Mouse (Mus musculus) forebrain, embryonic 13.5 days (tissue): ENCODE data around the gene Gm14399. TPM values are rescaled to one million over a fixed set of nuclear protein-coding genes. Genes with fewer than 3 reads are reported as not detected.
"Not testable (repeated sequence)": the region's sequence is repeated elsewhere in the genome, so short reads cannot be mapped to it uniquely, and the experiment has no call there.

Experiments used
- ATAC-seq: fragments of 200-750 bp; cut with Nextera tagmentation; 2 replicates; pipeline ENCODE4 v1.8.0; 2017
- H3K27ac ChIP-seq: fragments of 300-500 bp; sonication (generic); 2 replicates; pipeline ENCODE4 v1.5.1; 2015; ENCODE audit warnings: inconsistent platforms, mild to moderate bottlenecking, moderate library complexity
- H3K27me3 ChIP-seq: fragments of 300-500 bp; sonication (generic); 2 replicates; pipeline ENCODE4 v1.6.1; 2015; ENCODE audit warnings: mild to moderate bottlenecking, inconsistent platforms
- H3K36me3 ChIP-seq: fragments of 300-500 bp; sonication (generic); 2 replicates; pipeline ENCODE4 v1.6.1; 2015; ENCODE audit warnings: mild to moderate bottlenecking, inconsistent platforms; ENCODE audit not compliant: poor library complexity, severe bottlenecking
- H3K4me1 ChIP-seq: fragments of 300-500 bp; sonication (generic); 2 replicates; pipeline ENCODE4 v1.6.1; 2015; ENCODE audit warnings: inconsistent platforms
- H3K4me2 ChIP-seq: fragments of 300-500 bp; sonication (generic); 2 replicates; pipeline ENCODE4 v1.6.1; 2015; ENCODE audit warnings: inconsistent platforms, mild to moderate bottlenecking, moderate library complexity
- H3K4me3 ChIP-seq: fragments of 300-500 bp; sonication (generic); 2 replicates; pipeline ENCODE4 v1.5.1; 2015; ENCODE audit warnings: mild to moderate bottlenecking, inconsistent platforms
- H3K9ac ChIP-seq: fragments of 300-500 bp; sonication (generic); 2 replicates; pipeline ENCODE4 v1.6.1; 2015; ENCODE audit warnings: mild to moderate bottlenecking, inconsistent platforms
- H3K9me3 ChIP-seq: fragments of 300-500 bp; sonication (generic); replicated peaks from 2 replicates; pipeline ENCODE4 v1.6.1; 2016; ENCODE audit warnings: inconsistent platforms
- WGBS: fragments of 180-500 bp; shearing (Covaris S2); methylation state at CpG from one replicate; pipeline ENCODE4 v1.1.7; 2015; 5-methylcytosine and 5-hydroxymethylcytosine counted together
- polyA plus RNA-seq: library from polyadenylated mRNA; unstranded; fragments of >200 nt; fragmentation: Nextera tagmentation; extraction: Ambion mirVana; gene quantifications from 2 replicates; pipeline ENCODE4 v1.2.1, GENCODE M21; 2015

The Gm14399 gene
- polyA plus RNA-seq, 1 experiment from 2014 or later: 4.2 TPM

- WGBS: 2% methylated on average over 25 of the region's 25 CpGs
- not testable (repeated sequence) for H3K9ac ChIP-seq, H3K4me1 ChIP-seq, ATAC-seq, H3K36me3 ChIP-seq, H3K9me3 ChIP-seq, H3K27ac ChIP-seq, H3K27me3 ChIP-seq
- peak overlapping the region; percentile 47 for H3K4me3 ChIP-seq
- H3K4me2 ChIP-seq: peak overlapping the region; percentile 50
Observed at GRCm38 (mm10) chr2:175141118-175141992, 457 bp downstream of the Gm14399 start.

GRCm38 (mm10) chr2:175140624-175141023 lies 1.2 kb downstream of the Gm14399 start:
- H3K9ac ChIP-seq, H3K4me2 ChIP-seq, H3K4me1 ChIP-seq, H3K9me3 ChIP-seq, H3K27ac ChIP-seq, H3K36me3 ChIP-seq, H3K27me3 ChIP-seq, H3K4me3 ChIP-seq, ATAC-seq: not testable (repeated sequence)

Other genes starting within 250 kb of the Gm14399 start
- not detected in 2 replicates for gene Gm14444, start 131.8 kb downstream of the Gm14399 start, polyA plus RNA-seq
- 0.83 TPM in 1 of 2 replicates, not detected in the other for gene Gm14393, start 74.2 kb downstream of the Gm14399 start, polyA plus RNA-seq
- gene Gm14443, start 33.9 kb upstream of the Gm14399 start, polyA plus RNA-seq: 0.88 and 1.1 TPM in 2 replicates
- 5.4 and 7.7 TPM in 2 replicates for gene Gm14391, start 64.9 kb upstream of the Gm14399 start, polyA plus RNA-seq
- 1.8 TPM in 1 of 2 replicates, not detected in the other for gene Gm14440, start 133.1 kb upstream of the Gm14399 start, polyA plus RNA-seq
- gene Gm4631, start 196.2 kb upstream of the Gm14399 start, polyA plus RNA-seq: 16.7 and 17.9 TPM in 2 replicates
- gene Zfp968, start 230.4 kb upstream of the Gm14399 start, polyA plus RNA-seq: 5.0 and 5.1 TPM in 2 replicates